ENCODE assay signal across 8 mouse cellular contexts in the genomic region with DNA sequence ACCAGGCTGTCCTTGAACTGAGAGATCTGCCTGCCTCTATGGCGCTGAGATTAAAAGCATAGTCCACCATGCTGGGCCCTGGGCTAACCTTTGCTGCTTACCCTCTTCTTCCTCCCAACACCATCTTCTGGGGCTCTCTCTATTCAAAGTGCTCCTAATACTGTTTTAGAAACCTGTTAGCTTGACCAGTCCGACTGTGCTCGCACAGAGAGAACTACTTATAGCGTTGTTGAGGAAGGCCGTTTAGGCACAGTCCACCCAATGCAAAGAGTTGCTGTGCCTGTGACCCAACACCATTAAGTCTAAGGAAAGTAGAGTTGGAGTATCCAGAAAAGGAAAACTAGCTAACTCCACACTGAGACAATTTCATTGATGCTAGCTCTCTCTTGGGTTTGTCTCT. TPM values are rescaled to one million over a fixed set of nuclear protein-coding genes. Genes with fewer than 3 reads are reported as not detected.
DNase-seq lines count a peak whose midpoint lies in the region; ATAC-seq and TF ChIP-seq lines count a peak whose summit lies in the region.

No protein-coding gene starts in this region.

- in situ Hi-C loops in CH12.LX (cut with MboI; ENCODE audit: low pct_ligation_motif_present, low pct_unique_long_range_greater_than_20kb, low sequenced_read_pairs), result loop anchor here (5.0 to 10.0 kb wide), 2 partner anchors 63 to 91 kb away; partner anchors contain the start of gene Med24

- no peak overlapping the region for H3K4me3 ChIP-seq in heart, embryonic 14.5 days (ENCODE audit: control insufficient read depth in 1 of 2, insufficient read depth in 1 of 2, low read depth in 1 of 2, low read length in 2 of 2)
- peak overlapping the region in 2 of 3 experiments; percentile 36 to 66 for H3K4me3 ChIP-seq in CH12.LX (replicated peaks in 1 of 3; ENCODE audit: low read depth in 2 of 3, low read length in 2 of 3, poor library complexity in 1 of 3)
- no peak overlapping the region for H3K4me3 ChIP-seq in forebrain, embryonic 15.5 days
- H3K4me3 ChIP-seq in liver, embryonic 13.5 days (replicated peaks), result no peak overlapping the region

- no peaks in the 10 kb centered on the region for H3K9me3 ChIP-seq in heart, embryonic 14.5 days (ENCODE audit: control insufficient read depth, low read length)
- H3K9me3 ChIP-seq in CH12.LX (replicated peaks; ENCODE audit: low read length), result no peaks in the 10 kb centered on the region
- no peaks in the 10 kb centered on the region for H3K9me3 ChIP-seq in forebrain, embryonic 15.5 days
- H3K9me3 ChIP-seq in liver, embryonic 13.5 days (replicated peaks), result no peaks in the 10 kb centered on the region

- no peak; a peak in 1 of 4 replicates for TF ChIP-seq CTCF in CH12.LX (conservative IDR thresholded peaks at IDR 0.05 in 1 of 2, IDR thresholded peaks at IDR 0.05 in 1 of 2; ENCODE audit: low read depth in 2 of 2, low read length in 2 of 2)

- no peaks in the 10 kb centered on the region for H3K27me3 ChIP-seq in heart, embryonic 14.5 days (ENCODE audit: control insufficient read depth, insufficient read depth, low read length)
- H3K27me3 ChIP-seq in CH12.LX (replicated peaks), result peaks cover 20% of the 10 kb centered on the region
- H3K27me3 ChIP-seq in forebrain, embryonic 15.5 days, result no peaks in the 10 kb centered on the region
- H3K27me3 ChIP-seq in liver, embryonic 13.5 days, result 0 out of 2 replicates have a peak, but pooled peaks cover 3% of the 10 kb centered on the region

- DNase-seq in heart, adult 11 months, result no peak
- DNase-seq in CH12.LX (ENCODE audit: extremely low read depth), result no peak
- no peak for DNase-seq in liver, embryonic 13.5 days
- DNase-seq in retina, postnatal 1 day, result no peak
- DNase-seq in layer of hippocampus, postnatal 25 days (ENCODE audit: extremely low spot score in 1 of 2, low spot score in 1 of 2), result no peak
- DNase-seq in embryo, embryonic 10.5 days (ENCODE audit: low spot score), result no peak

- dilution Hi-C loops in CH12.LX (cut with MboI; ENCODE audit: extremely low pct_ligation_motif_present, extremely low pct_unique_long_range_greater_than_20kb, low sequenced_read_pairs), result no loop called here

- no peak for TF ChIP-seq RAD21 in CH12.LX (IDR thresholded peaks at IDR 0.05; ENCODE audit: low read depth, low read length)

- TF ChIP-seq EP300 in CH12.LX (IDR thresholded peaks at IDR 0.05; ENCODE audit: low read length), result no peak

- no peak for ATAC-seq in heart, embryonic 14.5 days (ENCODE audit: insufficient number of reproducible peaks, insufficient read depth, low FRiP score, low read depth)
- no peak for ATAC-seq in forebrain, embryonic 15.5 days (replicated peaks)
- no peak for ATAC-seq in liver, embryonic 13.5 days (ENCODE audit: low read depth)

- no peak for TF ChIP-seq POLR2A in CH12.LX (IDR thresholded peaks at IDR 0.05; ENCODE audit: low read depth, low read length)

- 0 out of 2 replicates have a peak, but pooled peaks cover 3% of the 10 kb centered on the region for H3K79me2 ChIP-seq in CH12.LX (replicated peaks; ENCODE audit: control insufficient read depth, extremely low read depth, insufficient read depth, poor library complexity, severe bottlenecking)

- 86% methylated on average over 5 of the region's 5 CpGs for WGBS in heart, embryonic 14.5 days
- WGBS in forebrain, embryonic 15.5 days, result 90% methylated on average over 5 of the region's 5 CpGs
- WGBS in liver, embryonic 13.5 days (ENCODE audit: insufficient replicate concordance), result 87% methylated on average over 5 of the region's 5 CpGs

- 0 out of 2 replicates have a peak overlapping the region, but pooled peaks have one; percentile 84 for H3K4me2 ChIP-seq in heart, embryonic 14.5 days (ENCODE audit: low read length)
- H3K4me2 ChIP-seq in CH12.LX (ENCODE audit: insufficient read depth, low read depth, poor library complexity, severe bottlenecking), result peak overlapping the region; percentile 68
- H3K4me2 ChIP-seq in forebrain, embryonic 15.5 days (replicated peaks), result no peak overlapping the region
- H3K4me2 ChIP-seq in liver, embryonic 13.5 days, result peak overlapping the region; percentile 81

- H3K36me3 ChIP-seq in heart, embryonic 14.5 days (ENCODE audit: control insufficient read depth, insufficient read depth, low read length), result no peaks in the 10 kb centered on the region
- H3K36me3 ChIP-seq in CH12.LX (replicated peaks in 1 of 2; ENCODE audit: control insufficient read depth in 1 of 2, insufficient read depth in 1 of 2, low read length in 1 of 2), result peaks cover 0 to 2% of the 10 kb centered on the region in 2 experiments
- H3K36me3 ChIP-seq in forebrain, embryonic 15.5 days, result no peaks in the 10 kb centered on the region
- no peaks in the 10 kb centered on the region for H3K36me3 ChIP-seq in liver, embryonic 13.5 days

- H3K27ac ChIP-seq in heart, embryonic 14.5 days (replicated peaks in 1 of 2; ENCODE audit: control insufficient read depth in 1 of 2, insufficient read depth in 1 of 2, low read depth in 2 of 2, low read length in 2 of 2), result peak overlapping the region; percentile 92 to 98
- peak overlapping the region; percentile 58; the same call in 1 of the 2 replicates for H3K27ac ChIP-seq in CH12.LX (ENCODE audit: insufficient read depth, low read depth)
- peak overlapping the region; percentile 52; the same call in 1 of the 2 replicates for H3K27ac ChIP-seq in forebrain, embryonic 15.5 days (replicated peaks)
- H3K27ac ChIP-seq in liver, embryonic 13.5 days, result peak overlapping the region; percentile 80

- H3K9ac ChIP-seq in heart, embryonic 14.5 days (ENCODE audit: low read length), result peak overlapping the region; percentile 32; the same call in 1 of the 2 replicates
- peak overlapping the region; percentile 57 for H3K9ac ChIP-seq in CH12.LX (ENCODE audit: insufficient read depth, low read depth)
- H3K9ac ChIP-seq in forebrain, embryonic 15.5 days (replicated peaks), result no peak overlapping the region
- peak overlapping the region; percentile 70 for H3K9ac ChIP-seq in liver, embryonic 13.5 days

- peaks cover 39 to 48% of the 10 kb centered on the region in 2 experiments for H3K4me1 ChIP-seq in heart, embryonic 14.5 days (ENCODE audit: control insufficient read depth in 2 of 2, insufficient read depth in 2 of 2, low read length in 2 of 2)
- peaks cover 8 to 58% of the 10 kb centered on the region in 2 experiments for H3K4me1 ChIP-seq in CH12.LX (ENCODE audit: control insufficient read depth in 1 of 2, insufficient read depth in 2 of 2)
- peaks cover 57% of the 10 kb centered on the region for H3K4me1 ChIP-seq in forebrain, embryonic 15.5 days
- H3K4me1 ChIP-seq in liver, embryonic 13.5 days (replicated peaks), result peaks cover 94% of the 10 kb centered on the region

TF ChIP-seq in CH12.LX, 34 proteins besides CTCF, POLR2A, EP300 and RAD21 (continues in another document):
- TF ChIP-seq MAZ (IDR thresholded peaks at IDR 0.05; ENCODE audit: low read depth, low read length), result no peak
- no peak for TF ChIP-seq BHLHE40 (IDR thresholded peaks at IDR 0.05; ENCODE audit: low read depth, low read length)
- TF ChIP-seq USF1 (IDR thresholded peaks at IDR 0.05; ENCODE audit: low read depth, low read length), result no peak
- no peak for TF ChIP-seq USF2 (conservative IDR thresholded peaks at IDR 0.05; ENCODE audit: low read depth, low read length)
- no peak for TF ChIP-seq KAT2A (IDR thresholded peaks at IDR 0.05; ENCODE audit: insufficient replicate concordance, low read length)

RNA-seq across cellular contexts. Expression of gene Msl1, which starts 7.2 kb away (rescaled TPM):
- 13.3 and 15.3 TPM in 2 replicates for polyA plus RNA-seq in heart, embryonic 14.5 days (2014; fragmentation: Nextera tagmentation; extraction: Ambion mirVana)
- 27.3 and 30.7 TPM in 2 replicates for total RNA-seq in CH12.LX (2012; rRNA removed)
- total RNA-seq in CH12.LX (2014; rRNA removed), result 25.9 and 26.4 TPM in 2 replicates
- 57.1 and 58.1 TPM in 2 replicates for polyA plus RNA-seq in CH12.LX (2012; ENCODE audit: insufficient read length, low read depth)
- polyA plus RNA-seq in forebrain, embryonic 15.5 days (2015; fragmentation: Nextera tagmentation; extraction: Ambion mirVana), result 30.2 and 31.7 TPM in 2 replicates
- polyA plus RNA-seq in liver, embryonic 13.5 days (2015; fragmentation: Nextera tagmentation; extraction: Ambion mirVana), result 6.8 and 6.9 TPM in 2 replicates
- total RNA-seq in layer of hippocampus, postnatal 25 days (2021), result 100 to 1,000 TPM; 170 to 176 TPM

RNA-seq across cellular contexts. Expression of gene Nr1d1, which starts 13.0 kb away (rescaled TPM):
- 6.0 and 6.4 TPM in 2 replicates for polyA plus RNA-seq in heart, embryonic 14.5 days (2014; fragmentation: Nextera tagmentation; extraction: Ambion mirVana)
- 0.21 and 0.25 TPM in 2 replicates for total RNA-seq in CH12.LX (2012; rRNA removed)
- total RNA-seq in CH12.LX (2014; rRNA removed), result 0.17 and 0.39 TPM in 2 replicates
- 0.95 and 1.4 TPM in 2 replicates for polyA plus RNA-seq in CH12.LX (2012; ENCODE audit: insufficient read length, low read depth)
- 3.6 TPM in 2 replicates for polyA plus RNA-seq in forebrain, embryonic 15.5 days (2015; fragmentation: Nextera tagmentation; extraction: Ambion mirVana)
- 0.59 and 1.0 TPM in 2 replicates for polyA plus RNA-seq in liver, embryonic 13.5 days (2015; fragmentation: Nextera tagmentation; extraction: Ambion mirVana)
- total RNA-seq in layer of hippocampus, postnatal 25 days (2021), result 10 to 100 TPM; 78.1 to 92.2 TPM

RNA-seq across cellular contexts. Expression of gene Casc3, which starts 16.6 kb away (rescaled TPM):
- polyA plus RNA-seq in heart, embryonic 14.5 days (2014; fragmentation: Nextera tagmentation; extraction: Ambion mirVana), result 22.6 and 22.9 TPM in 2 replicates
- 16.7 and 18.3 TPM in 2 replicates for total RNA-seq in CH12.LX (2012; rRNA removed)
- 14.4 and 14.7 TPM in 2 replicates for total RNA-seq in CH12.LX (2014; rRNA removed)
- polyA plus RNA-seq in CH12.LX (2012; ENCODE audit: insufficient read length, low read depth), result 71.7 and 93.0 TPM in 2 replicates
- 53.5 and 53.9 TPM in 2 replicates for polyA plus RNA-seq in forebrain, embryonic 15.5 days (2015; fragmentation: Nextera tagmentation; extraction: Ambion mirVana)
- polyA plus RNA-seq in liver, embryonic 13.5 days (2015; fragmentation: Nextera tagmentation; extraction: Ambion mirVana), result 13.3 and 16.1 TPM in 2 replicates
- 10 to 100 TPM; 53.3 to 60.6 TPM for total RNA-seq in layer of hippocampus, postnatal 25 days (2021)

RNA-seq across cellular contexts. Expression of gene Thra, which starts 47.7 kb away (rescaled TPM):
- polyA plus RNA-seq in heart, embryonic 14.5 days (2014; fragmentation: Nextera tagmentation; extraction: Ambion mirVana), result 45.3 and 55.6 TPM in 2 replicates
- total RNA-seq in CH12.LX (2012; rRNA removed) (2.5 and 3.9 TPM in 2 replicates), CH12.LX (2014; rRNA removed) (0.81 and 1.1 TPM in 2 replicates)
- polyA plus RNA-seq in CH12.LX (2012; ENCODE audit: insufficient read length, low read depth), result 3.8 and 4.3 TPM in 2 replicates
- polyA plus RNA-seq in forebrain, embryonic 15.5 days (2015; fragmentation: Nextera tagmentation; extraction: Ambion mirVana), result 164 and 166 TPM in 2 replicates
- 8.8 and 9.8 TPM in 2 replicates for polyA plus RNA-seq in liver, embryonic 13.5 days (2015; fragmentation: Nextera tagmentation; extraction: Ambion mirVana)
- total RNA-seq in layer of hippocampus, postnatal 25 days (2021), result 1,000 to 10,000 TPM; 1,027 to 1,094 TPM

RNA-seq across cellular contexts. Expression of gene Rapgefl1, which starts 48.4 kb away (rescaled TPM):
- polyA plus RNA-seq in heart, embryonic 14.5 days (2014; fragmentation: Nextera tagmentation; extraction: Ambion mirVana), result 0.82 and 0.95 TPM in 2 replicates
- total RNA-seq in CH12.LX (2012; rRNA removed) (0.04 and 0.08 TPM in 2 replicates), CH12.LX (2014; rRNA removed) (0.11 TPM in 1 of 2 replicates, not detected in the other)
- polyA plus RNA-seq in CH12.LX (2012; ENCODE audit: insufficient read length, low read depth), result 0.25 and 0.29 TPM in 2 replicates
- polyA plus RNA-seq in forebrain, embryonic 15.5 days (2015; fragmentation: Nextera tagmentation; extraction: Ambion mirVana), result 4.2 and 5.8 TPM in 2 replicates
- polyA plus RNA-seq in liver, embryonic 13.5 days (2015; fragmentation: Nextera tagmentation; extraction: Ambion mirVana), result 0.20 and 0.23 TPM in 2 replicates
- total RNA-seq in layer of hippocampus, postnatal 25 days (2021), result 100 to 1,000 TPM; 185 to 222 TPM

Comparison
In these comparisons a context has a peak if more than half of its experiments do, and no peak if none do; other contexts are left out.
1. H3K4me3 ChIP-seq: peak in CH12.LX (2 of 3); none in heart, embryonic 14.5 days (0 of 2), forebrain, embryonic 15.5 days (single experiment) and liver, embryonic 13.5 days (single experiment).
2. Peak in every context shown above with its lines, with median percentiles within 50 percentile points of each other: H3K27ac ChIP-seq.